Comparison of ENCODE assay signal across 8 mouse cellular contexts in the genomic region with DNA sequence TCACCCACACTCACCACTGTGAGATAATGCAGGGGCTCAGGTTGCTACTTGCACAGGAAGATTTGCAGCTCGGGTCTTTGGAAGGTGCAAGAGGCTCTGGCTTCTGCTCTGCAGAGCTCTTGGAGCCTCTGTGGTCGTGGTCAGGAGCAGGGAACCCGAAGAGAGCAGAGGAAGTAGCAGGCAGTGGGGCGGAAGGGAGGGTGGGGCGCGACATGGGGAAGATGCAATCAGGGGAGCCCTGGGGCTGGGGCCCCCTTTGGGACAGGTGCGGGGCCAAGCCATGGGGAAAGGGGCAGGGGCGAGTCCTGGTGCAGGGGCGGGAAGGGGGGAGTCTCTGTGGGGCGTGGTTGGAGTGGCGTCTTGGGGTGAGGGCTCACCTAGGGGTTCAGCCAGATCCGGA. TPM values are rescaled to one million over a fixed set of nuclear protein-coding genes. Genes with fewer than 3 reads are reported as not detected.
DNase-seq lines count a peak whose midpoint lies in the region; ATAC-seq and TF ChIP-seq lines count a peak whose summit lies in the region.

A gene (minus strand): TSS at position 184 of the 400 bp plus-strand sequence.

- no peak for ATAC-seq in intestine, postnatal 0 days
- ATAC-seq in monocyte, adult 5-6 weeks (replicated peaks; ENCODE audit: insufficient number of reproducible peaks, low FRiP score, low TSS enrichment, poor library complexity, severe bottlenecking) = peak; percentile 51; the same call in 1 of the 2 replicates

- H3K27ac ChIP-seq in intestine, postnatal 0 days (ENCODE audit: low read depth, low read length) = no peak within 1 kb of the TSS

- no peak for TF ChIP-seq CTCF in intestine, postnatal 0 days (IDR thresholded peaks at IDR 0.05; ENCODE audit: low read depth)

- H3K36me3 ChIP-seq in intestine, postnatal 0 days (ENCODE audit: control insufficient read depth, insufficient read depth) = no peaks in the 10 kb centered on the region

- DNase-seq in adrenal gland, postnatal 14 days = peak; percentile 12
- no peak for DNase-seq in adrenal gland, adult (ENCODE audit: inconsistent age in 2 of 2, low spot score in 1 of 2)
- peak; percentile 66 for DNase-seq in CD4-positive helper T cell, adult 2 months (ENCODE audit: low read depth, low spot score)
- no peak for DNase-seq in urinary bladder, postnatal 36 days (ENCODE audit: low spot score in 2 of 2)
- DNase-seq in left cerebral cortex, adult 11 months (ENCODE audit: low spot score) = no peak
- no peak for DNase-seq in left cerebral cortex, adult 18-20 months (ENCODE audit: low spot score in 2 of 2)

- no peaks in the 10 kb centered on the region for H3K9me3 ChIP-seq in intestine, postnatal 0 days (ENCODE audit: control insufficient read depth)

- peak within 1 kb of the TSS; percentile 20; the same call in 1 of the 2 replicates for H3K4me3 ChIP-seq in intestine, postnatal 0 days (ENCODE audit: low read depth, low read length)

- H3K27me3 ChIP-seq in intestine, postnatal 0 days (replicated peaks; ENCODE audit: control insufficient read depth, insufficient read depth, low read length) = no peaks in the 10 kb centered on the region

- no peak within 1 kb of the TSS for H3K9ac ChIP-seq in intestine, postnatal 0 days (ENCODE audit: low read depth, low read length)

- no peaks in the 10 kb centered on the region for H3K4me1 ChIP-seq in intestine, postnatal 0 days (replicated peaks; ENCODE audit: control insufficient read depth, insufficient read depth, low read length)

- WGBS in intestine, postnatal 0 days = 24% methylated on average over 12 of the region's 12 CpGs

- H3K4me2 ChIP-seq in intestine, postnatal 0 days (replicated peaks; ENCODE audit: low read depth) = peak within 1 kb of the TSS; percentile 58

RNA-seq across cellular contexts. Expression of the gene that starts here (rescaled TPM):
- 0.63 and 2.4 TPM in 2 replicates for total RNA-seq in adrenal gland, postnatal 14 days (2021)
- polyA plus RNA-seq in intestine, postnatal 0 days (2015; fragmentation: Nextera tagmentation; extraction: Ambion mirVana) = 1.6 and 1.9 TPM in 2 replicates
- 74.5 to 88.7 TPM (median 78.9 TPM) in 3 replicates for total RNA-seq in monocyte, adult 5-6 weeks (2017)
- total RNA-seq in left cerebral cortex, adult 18-20 months (2021) = under 1 TPM; 0.16 to 0.33 TPM

Comparison
In these comparisons a context has a peak if more than half of its experiments do, and no peak if none do; other contexts are left out.
1. RNA of the gene that starts here (total RNA-seq): 74.5 to 88.7 TPM in monocyte, adult 5-6 weeks; 0.63 to 2.4 TPM in adrenal gland, postnatal 14 days and 0.16 to 0.33 TPM in left cerebral cortex, adult 18-20 months; every median in the first group is over 10 times any median in the second.
2. DNase-seq: peak in adrenal gland, postnatal 14 days (single experiment) and CD4-positive helper T cell, adult 2 months (single experiment); none in adrenal gland, adult (0 of 2), urinary bladder, postnatal 36 days (0 of 2), left cerebral cortex, adult 11 months (single experiment) and left cerebral cortex, adult 18-20 months (0 of 2).